Mouse (Mus musculus) spleen, adult 2 months (tissue): ENCODE results near the gene Cadps. TPM values are rescaled to one million over a fixed set of nuclear protein-coding genes. Genes with fewer than 3 reads are reported as not detected.

Experiments
- DNase-seq, 2 experiments: peaks; one replicate each; pipeline versions ENCODE4 v3.0.0 to v3.0.0-alpha.2; 2012 to 2021; ENCODE audit warnings: low spot score in 2 of 2, low read depth in 1 of 2
- H3K27ac ChIP-seq: fragments of 200-500 bp; 2 replicates; pipeline ENCODE4 v1.5.1; 2012; ENCODE audit warnings: low read length, inconsistent platforms; ENCODE audit not compliant: insufficient read depth
- H3K27me3 ChIP-seq: fragments of 200-500 bp; 2 replicates; pipeline ENCODE4 v1.6.1; 2012; ENCODE audit warnings: mild to moderate bottlenecking, moderate library complexity, low read length, inconsistent platforms; ENCODE audit not compliant: control insufficient read depth, insufficient read depth
- H3K36me3 ChIP-seq: fragments of 200-500 bp; 2 replicates; pipeline ENCODE4 v1.6.1; 2012; ENCODE audit warnings: mild to moderate bottlenecking, low read length, inconsistent platforms; ENCODE audit not compliant: control insufficient read depth, insufficient read depth
- H3K4me1 ChIP-seq: fragments of 200-500 bp; 2 replicates; pipeline ENCODE4 v1.6.1; 2011; ENCODE audit warnings: inconsistent platforms; ENCODE audit not compliant: control insufficient read depth, insufficient read depth, insufficient read length
- H3K4me3 ChIP-seq: fragments of 200-500 bp; 2 replicates; pipeline ENCODE4 v1.5.1; 2011; ENCODE audit warnings: mild to moderate bottlenecking, inconsistent platforms; ENCODE audit not compliant: insufficient read depth, insufficient read length; ENCODE audit errors: extremely low read depth
- CTCF ChIP-seq: fragments of 200-500 bp; IDR thresholded peaks from 2 replicates; pipeline ENCODE4 v1.5.1; 2011; ENCODE audit warnings: mild to moderate bottlenecking, inconsistent platforms; ENCODE audit not compliant: insufficient read depth, insufficient read length, insufficient replicate concordance; ENCODE audit errors: extremely low read depth
- POLR2A ChIP-seq: fragments of 200-500 bp; IDR thresholded peaks from 2 replicates; pipeline ENCODE4 v1.6.1; 2011; ENCODE audit warnings: low read depth, low read length, inconsistent platforms
- WGBS: fragments of 180-500 bp; shearing (Covaris S2); methylation state at CpG from one replicate; pipeline ENCODE4 v1.1.7; 2018; 5-methylcytosine and 5-hydroxymethylcytosine counted together
- polyA plus RNA-seq: library from polyadenylated mRNA; depleted of rRNA; stranded (reverse); fragments of >200 nt; gene quantifications from 2 replicates; pipeline ENCODE4 v1.2.3, GENCODE M21; 2012

The Cadps gene
- polyA plus RNA-seq, 1 experiment: 0.04 TPM

- Histone ChIP-seq H3K36me3 (no peaks in the 10 kb centered on the region), H3K27me3 (no peaks in the 10 kb centered on the region), H3K4me3 (no peak overlapping the region), H3K27ac (no peak overlapping the region), H3K4me1 (no peaks in the 10 kb centered on the region)
- TF ChIP-seq POLR2A (no peak), CTCF (no peak)
- WGBS: 69% methylated on average over 5 of the region's 5 CpGs
- DNase-seq: no peak
Observed at GRCm38 (mm10) chr14:12550931-12551330, 271.9 kb downstream of the Cadps start.

GRCm38 (mm10) chr14:12549290-12549689, 273.6 kb downstream of the Cadps start:
- no peaks in the 10 kb centered on the region for H3K4me1 ChIP-seq
- H3K36me3 ChIP-seq: no peaks in the 10 kb centered on the region
- no peaks in the 10 kb centered on the region for H3K27me3 ChIP-seq
- H3K27ac ChIP-seq: no peak overlapping the region
- DNase-seq: no peak
- TF ChIP-seq POLR2A (no peak), CTCF (no peak)
- H3K4me3 ChIP-seq: no peak overlapping the region

- no peaks in the 10 kb centered on the region for H3K27me3 ChIP-seq
- DNase-seq: no peak
- H3K36me3 ChIP-seq: no peaks in the 10 kb centered on the region
- H3K27ac ChIP-seq: no peak overlapping the region
- TF ChIP-seq CTCF (no peak), POLR2A (no peak)
- H3K4me1 ChIP-seq: no peaks in the 10 kb centered on the region
- 89% methylated on average over 4 of the region's 4 CpGs for WGBS
- H3K4me3 ChIP-seq: no peak overlapping the region
Observed at GRCm38 (mm10) chr14:12547496-12547895, 275.4 kb downstream of the Cadps start.

DNA sequence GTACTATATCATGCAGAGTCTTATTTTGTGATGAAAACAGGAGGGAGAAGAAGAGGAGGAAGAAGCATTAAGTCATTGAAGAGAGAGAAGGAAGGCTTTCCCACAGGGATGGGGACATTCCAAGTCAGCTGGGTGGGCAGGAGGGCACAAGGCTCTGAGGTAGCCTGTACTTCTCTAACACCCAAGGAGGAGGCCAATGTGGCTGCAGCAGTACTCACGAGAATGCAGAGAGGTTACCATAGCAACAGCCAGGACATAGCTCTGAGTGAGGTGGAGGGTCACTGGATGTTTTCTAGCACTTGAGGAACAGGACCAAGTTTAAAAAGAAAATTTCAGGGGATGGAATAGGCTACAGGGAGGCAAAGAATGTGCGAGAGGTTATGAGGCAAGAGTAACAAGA, 281.1 kb downstream of the Cadps start:
- Histone ChIP-seq H3K27me3 (no peaks in the 10 kb centered on the region), H3K27ac (no peak overlapping the region), H3K4me3 (no peak overlapping the region), H3K36me3 (no peaks in the 10 kb centered on the region), H3K4me1 (no peaks in the 10 kb centered on the region)
- WGBS: 58% methylated on average over 2 of the region's 2 CpGs
- DNase-seq: no peak
- no peak for TF ChIP-seq CTCF
- TF ChIP-seq POLR2A: no peak

- no peak overlapping the region for H3K27ac ChIP-seq
- H3K36me3 ChIP-seq: no peaks in the 10 kb centered on the region
- DNase-seq: no peak
- H3K4me1 ChIP-seq: no peaks in the 10 kb centered on the region
- WGBS: 82% methylated on average over 5 of the region's 5 CpGs
- H3K27me3 ChIP-seq: no peaks in the 10 kb centered on the region
- no peak overlapping the region for H3K4me3 ChIP-seq
- TF ChIP-seq POLR2A (no peak), CTCF (no peak)
Observed at GRCm38 (mm10) chr14:12539071-12539470, 283.8 kb downstream of the Cadps start.

DNA sequence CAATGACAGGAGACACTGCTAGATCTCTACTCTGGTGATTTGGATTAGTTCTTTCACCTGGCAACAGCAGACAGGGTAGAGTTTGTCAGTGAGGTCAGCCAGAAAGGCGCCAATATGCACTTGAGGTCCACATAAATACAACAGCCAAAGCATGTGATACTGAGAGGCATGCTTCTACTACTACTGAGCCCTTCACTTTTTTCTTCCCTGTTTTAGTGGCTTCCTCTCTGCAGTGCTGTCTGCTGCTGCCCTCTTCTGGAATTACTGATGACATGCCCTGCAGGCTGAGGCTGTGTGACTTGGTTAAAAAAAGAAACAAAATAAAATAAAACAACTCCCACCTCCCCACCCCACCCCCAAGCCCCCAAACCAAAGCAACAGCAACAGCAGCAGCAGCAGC, 291.8 kb downstream of the Cadps start:
- Histone ChIP-seq H3K4me3 (no peak overlapping the region), H3K4me1 (no peaks in the 10 kb centered on the region), H3K27me3 (no peaks in the 10 kb centered on the region), H3K27ac (no peak overlapping the region), H3K36me3 (no peaks in the 10 kb centered on the region)
- no peak for DNase-seq
- no peak for TF ChIP-seq CTCF
- no peak for TF ChIP-seq POLR2A
- 25% methylated on average over 1 of the region's 1 CpGs for WGBS

GRCm38 (mm10) chr14:12530554-12530953, 292.3 kb downstream of the Cadps start:
- Histone ChIP-seq H3K4me3 (no peak overlapping the region), H3K36me3 (no peaks in the 10 kb centered on the region), H3K27me3 (no peaks in the 10 kb centered on the region), H3K4me1 (no peaks in the 10 kb centered on the region), H3K27ac (no peak overlapping the region)
- no peak for TF ChIP-seq POLR2A
- TF ChIP-seq CTCF: no peak
- DNase-seq: no peak
- WGBS: 56% methylated on average over 3 of the region's 3 CpGs

DNA sequence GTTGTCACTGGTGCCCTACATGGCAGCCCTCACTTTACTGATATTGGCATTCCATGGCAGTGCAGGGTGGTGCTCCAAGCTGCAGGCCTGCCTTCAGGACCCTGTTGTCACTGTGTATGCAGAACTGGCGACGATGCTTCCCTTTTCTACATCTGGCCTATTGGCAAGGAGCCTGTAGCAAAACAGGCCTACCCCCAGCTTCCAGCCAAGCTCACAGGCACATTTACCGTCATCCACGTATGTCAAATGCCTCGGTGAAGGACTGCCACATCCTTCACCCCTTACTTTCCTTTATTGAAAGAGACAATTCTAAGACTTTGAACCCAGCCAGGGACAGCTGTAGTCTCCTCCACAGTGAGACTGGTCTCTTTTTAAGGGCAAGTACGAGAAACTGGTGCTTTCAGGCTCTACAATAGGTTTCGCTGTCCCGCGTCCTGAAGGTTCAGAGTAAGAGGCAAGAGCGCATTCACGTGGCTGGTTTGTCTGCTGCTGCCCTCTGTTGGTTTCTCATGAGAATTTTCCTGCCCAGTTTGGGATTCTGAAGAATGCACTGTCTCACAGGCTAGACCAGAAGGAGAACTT, 292.8 kb downstream of the Cadps start:
- Histone ChIP-seq H3K4me3 (no peak overlapping the region), H3K27ac (no peak overlapping the region), H3K27me3 (no peaks in the 10 kb centered on the region), H3K4me1 (no peaks in the 10 kb centered on the region), H3K36me3 (no peaks in the 10 kb centered on the region)
- WGBS: 9% methylated on average over 11 of the region's 11 CpGs
- TF ChIP-seq CTCF: no peak
- TF ChIP-seq POLR2A: no peak
- DNase-seq: no peak
